8 mouse cellular contexts compared by ENCODE assay signal in genomic region chr8:85035165-85035727, GRCm38 (mm10). TPM values are rescaled to one million over a fixed set of nuclear protein-coding genes. Genes with fewer than 3 reads are reported as not detected.
DNase-seq lines count a peak whose midpoint lies in the region; ATAC-seq and TF ChIP-seq lines count a peak whose summit lies in the region.

No protein-coding gene starts in this region.

- ATAC-seq in heart, embryonic 11.5 days (replicated peaks; ENCODE audit: insufficient number of reproducible peaks, low FRiP score, low TSS enrichment): no peak
- no peak for ATAC-seq in G1E (ENCODE audit: extremely low read depth, insufficient number of reproducible peaks, low FRiP score, poor library complexity, severe bottlenecking)
- no peak for ATAC-seq in forebrain, postnatal 0 days

- TF ChIP-seq CTCF in G1E (IDR thresholded peaks at IDR 0.05; ENCODE audit: low read depth, low read length): no peak
- TF ChIP-seq CTCF in forebrain, postnatal 0 days (IDR thresholded peaks at IDR 0.05; ENCODE audit: low read depth): no peak

- DNase-seq in heart, adult 11 months: no peak
- no peak for DNase-seq in G1E (ENCODE audit: low spot score)
- DNase-seq in forebrain, postnatal 0 days: peak; percentile 30
- peak; percentile 29 for DNase-seq in mesoderm, embryonic 11.5 days (ENCODE audit: low read depth, low spot score)
- no peak for DNase-seq in urinary bladder, adult 18-20 months (ENCODE audit: low spot score in 2 of 2)
- no peak for DNase-seq in right cerebral cortex, postnatal 10 days (ENCODE audit: low spot score in 2 of 2)
- no peak for DNase-seq in right cerebral cortex, postnatal 25 days

- peak overlapping the region; percentile 94 for H3K4me3 ChIP-seq in heart, embryonic 11.5 days (ENCODE audit: low read depth, low read length)
- H3K4me3 ChIP-seq in G1E (ENCODE audit: low read depth, low read length): peak overlapping the region; percentile 90
- peak overlapping the region; percentile 64 for H3K4me3 ChIP-seq in forebrain, postnatal 0 days (ENCODE audit: low read depth, low read length)

- H3K27me3 ChIP-seq in heart, embryonic 11.5 days (ENCODE audit: control insufficient read depth, insufficient read depth, low read length): no peaks in the 10 kb centered on the region
- no peaks in the 10 kb centered on the region for H3K27me3 ChIP-seq in G1E (ENCODE audit: insufficient read depth, low read length)
- H3K27me3 ChIP-seq in forebrain, postnatal 0 days (ENCODE audit: insufficient read depth, low read length): no peaks in the 10 kb centered on the region

- peaks cover 22% of the 10 kb centered on the region for H3K4me1 ChIP-seq in heart, embryonic 11.5 days (ENCODE audit: control insufficient read depth, insufficient read depth, low read length)
- peaks cover 56% of the 10 kb centered on the region for H3K4me1 ChIP-seq in G1E (ENCODE audit: insufficient read depth, low read depth, low read length)
- H3K4me1 ChIP-seq in forebrain, postnatal 0 days (ENCODE audit: insufficient read depth): 0 out of 2 replicates have a peak, but pooled peaks cover 18% of the 10 kb centered on the region

- peak overlapping the region; percentile 99 for H3K27ac ChIP-seq in heart, embryonic 11.5 days (ENCODE audit: low read depth, low read length)
- no peak overlapping the region for H3K27ac ChIP-seq in forebrain, postnatal 0 days (ENCODE audit: low read depth, low read length)

- peak overlapping the region; percentile 97 for H3K4me2 ChIP-seq in heart, embryonic 11.5 days
- peak overlapping the region; percentile 97 for H3K4me2 ChIP-seq in forebrain, postnatal 0 days (ENCODE audit: low read depth)

- H3K36me3 ChIP-seq in heart, embryonic 11.5 days (ENCODE audit: control insufficient read depth, insufficient read depth, low read length): peaks cover 12% of the 10 kb centered on the region
- peaks cover 61% of the 10 kb centered on the region for H3K36me3 ChIP-seq in G1E (replicated peaks)
- H3K36me3 ChIP-seq in forebrain, postnatal 0 days (ENCODE audit: insufficient read depth): peaks cover 22% of the 10 kb centered on the region

- WGBS in heart, embryonic 11.5 days (ENCODE audit: insufficient replicate concordance): 5% methylated on average over 12 of the region's 12 CpGs
- whole genome bisulfite sequencing in forebrain, postnatal 0 days: 7% methylated on average over 12 of the region's 12 CpGs

- peak overlapping the region; percentile 94 for H3K9ac ChIP-seq in heart, embryonic 11.5 days (ENCODE audit: low read depth, low read length)
- peak overlapping the region; percentile 55; the same call in 1 of the 2 replicates for H3K9ac ChIP-seq in forebrain, postnatal 0 days

- H3K9me3 ChIP-seq in heart, embryonic 11.5 days (replicated peaks; ENCODE audit: control insufficient read depth, low read length): no peaks in the 10 kb centered on the region
- no peaks in the 10 kb centered on the region for H3K9me3 ChIP-seq in G1E (replicated peaks)
- no peaks in the 10 kb centered on the region for H3K9me3 ChIP-seq in forebrain, postnatal 0 days (ENCODE audit: low read length)

RNA-seq across cellular contexts. Expression of gene Tnpo2, which starts 1.5 kb away (rescaled TPM):
- 15.7 and 16.2 TPM in 2 replicates for polyA plus RNA-seq in heart, embryonic 11.5 days (2014; fragmentation: Nextera tagmentation; extraction: Ambion mirVana)
- total RNA-seq in G1E (2014; fragmentation: Nextera tagmentation) (83.8 and 92.5 TPM in 2 replicates), G1E (2017) (38.9 and 52.8 TPM in 2 replicates)
- 20.0 and 26.5 TPM in 2 replicates for polyA plus RNA-seq in G1E (2012)
- total RNA-seq in forebrain, postnatal 0 days (2014; rRNA removed): 129 and 155 TPM in 2 replicates
- polyA plus RNA-seq in forebrain, postnatal 0 days (2015; fragmentation: Nextera tagmentation; extraction: Ambion mirVana): 40.4 and 52.3 TPM in 2 replicates

RNA-seq across cellular contexts. Expression of gene Trir, which starts 8.6 kb away (rescaled TPM):
- polyA plus RNA-seq in heart, embryonic 11.5 days (2014; fragmentation: Nextera tagmentation; extraction: Ambion mirVana): 99.7 and 101 TPM in 2 replicates
- total RNA-seq in G1E (2014; fragmentation: Nextera tagmentation) (61.3 and 64.2 TPM in 2 replicates), G1E (2017) (151 and 196 TPM in 2 replicates)
- 263 and 317 TPM in 2 replicates for polyA plus RNA-seq in G1E (2012)
- total RNA-seq in forebrain, postnatal 0 days (2014; rRNA removed): 338 and 447 TPM in 2 replicates
- 161 and 178 TPM in 2 replicates for polyA plus RNA-seq in forebrain, postnatal 0 days (2015; fragmentation: Nextera tagmentation; extraction: Ambion mirVana)

RNA-seq across cellular contexts. Expression of gene Asna1, which starts 10.2 kb away (rescaled TPM):
- polyA plus RNA-seq in heart, embryonic 11.5 days (2014; fragmentation: Nextera tagmentation; extraction: Ambion mirVana): 108 and 118 TPM in 2 replicates
- 83.6 and 104 TPM in 2 replicates for total RNA-seq in G1E (2014; fragmentation: Nextera tagmentation)
- total RNA-seq in G1E (2017): 110 and 139 TPM in 2 replicates
- polyA plus RNA-seq in G1E (2012): 103 and 136 TPM in 2 replicates
- 136 and 160 TPM in 2 replicates for total RNA-seq in forebrain, postnatal 0 days (2014; rRNA removed)
- polyA plus RNA-seq in forebrain, postnatal 0 days (2015; fragmentation: Nextera tagmentation; extraction: Ambion mirVana): 153 and 180 TPM in 2 replicates

RNA-seq across cellular contexts. Expression of gene Best2, which starts 20.9 kb away (rescaled TPM):
- not detected in 2 replicates for polyA plus RNA-seq in heart, embryonic 11.5 days (2014; fragmentation: Nextera tagmentation; extraction: Ambion mirVana)
- not detected in 2 replicates for total RNA-seq in G1E (2014; fragmentation: Nextera tagmentation)
- 0.12 TPM in 1 of 2 replicates, not detected in the other for total RNA-seq in G1E (2017)
- not detected in 2 replicates for polyA plus RNA-seq in G1E (2012)
- not detected in 2 replicates for total RNA-seq in forebrain, postnatal 0 days (2014; rRNA removed)
- polyA plus RNA-seq in forebrain, postnatal 0 days (2015; fragmentation: Nextera tagmentation; extraction: Ambion mirVana): 0.11 and 0.15 TPM in 2 replicates

RNA-seq across cellular contexts. Expression of gene Fbxw9, which starts 24.6 kb away (rescaled TPM):
- polyA plus RNA-seq in heart, embryonic 11.5 days (2014; fragmentation: Nextera tagmentation; extraction: Ambion mirVana): 15.9 and 17.8 TPM in 2 replicates
- total RNA-seq in G1E (2014; fragmentation: Nextera tagmentation) (10.4 and 17.0 TPM in 2 replicates), G1E (2017) (15.9 and 16.1 TPM in 2 replicates)
- 33.7 and 34.7 TPM in 2 replicates for polyA plus RNA-seq in G1E (2012)
- 106 and 115 TPM in 2 replicates for total RNA-seq in forebrain, postnatal 0 days (2014; rRNA removed)
- 79.8 and 87.4 TPM in 2 replicates for polyA plus RNA-seq in forebrain, postnatal 0 days (2015; fragmentation: Nextera tagmentation; extraction: Ambion mirVana)

Comparison
In these comparisons a context has a peak if more than half of its experiments do, and no peak if none do; other contexts are left out.
1. DNase-seq: peak in forebrain, postnatal 0 days (single experiment) and mesoderm, embryonic 11.5 days (single experiment); none in heart, adult 11 months (single experiment), G1E (single experiment), urinary bladder, adult 18-20 months (0 of 2), right cerebral cortex, postnatal 10 days (0 of 2) and right cerebral cortex, postnatal 25 days (single experiment).
2. Peak in every context shown above with its lines, with median percentiles within 50 percentile points of each other: H3K4me3 ChIP-seq.